Mouse (Mus musculus): ENCODE results near the gene Notch2.

Notch2 gene

DNA sequence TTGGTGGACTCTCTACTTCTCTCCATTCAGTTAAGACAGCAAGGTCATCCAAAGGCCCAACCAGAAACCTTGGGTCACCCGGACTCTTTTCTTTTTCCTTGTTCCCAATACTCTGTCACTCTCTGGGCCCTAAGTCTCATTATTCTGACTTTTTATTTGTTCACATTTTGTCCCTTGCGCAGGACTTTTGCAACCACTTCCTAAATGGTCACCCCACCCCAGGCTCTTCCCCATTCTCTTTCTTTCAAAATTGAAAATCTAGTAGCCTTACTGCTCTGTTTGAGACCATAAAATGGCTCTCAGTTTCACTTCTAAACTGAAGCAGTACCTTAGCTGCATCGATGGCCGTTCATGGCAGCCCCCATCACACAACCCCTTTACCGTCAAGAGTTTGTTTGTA lies 18.5 kb upstream of the Notch2 start:
- DNase-seq (ENCODE audit: low spot score), result no peak

DNA sequence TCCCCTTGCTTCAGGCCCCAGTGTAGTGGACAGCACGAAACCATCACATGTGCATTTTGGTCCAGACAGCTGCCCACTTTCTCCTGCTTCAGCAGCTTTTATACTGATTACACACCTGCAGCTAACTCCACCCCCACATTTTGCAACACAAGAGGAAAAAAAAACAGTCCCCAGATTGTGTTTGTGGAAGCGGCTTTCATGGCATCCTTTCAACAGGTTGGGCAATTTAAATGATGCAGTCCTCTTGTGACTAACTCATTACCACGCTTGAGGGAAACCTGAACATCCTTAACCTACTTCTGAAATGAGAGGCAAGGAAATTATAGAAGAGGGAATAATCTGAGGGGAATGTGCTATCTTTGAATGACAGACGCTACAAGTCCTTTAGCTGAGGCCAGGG lies 15.0 kb upstream of the Notch2 start:
- DNase-seq (ENCODE audit: low spot score), result no peak

GRCm38 (mm10) chr3:98003558-98003957 lies 9.8 kb upstream of the Notch2 start:
- DNase-seq (ENCODE audit: low spot score), result no peak

GRCm38 (mm10) chr3:98004231-98004630 lies 9.1 kb upstream of the Notch2 start:
- DNase-seq (ENCODE audit: low spot score), result no peak

DNA sequence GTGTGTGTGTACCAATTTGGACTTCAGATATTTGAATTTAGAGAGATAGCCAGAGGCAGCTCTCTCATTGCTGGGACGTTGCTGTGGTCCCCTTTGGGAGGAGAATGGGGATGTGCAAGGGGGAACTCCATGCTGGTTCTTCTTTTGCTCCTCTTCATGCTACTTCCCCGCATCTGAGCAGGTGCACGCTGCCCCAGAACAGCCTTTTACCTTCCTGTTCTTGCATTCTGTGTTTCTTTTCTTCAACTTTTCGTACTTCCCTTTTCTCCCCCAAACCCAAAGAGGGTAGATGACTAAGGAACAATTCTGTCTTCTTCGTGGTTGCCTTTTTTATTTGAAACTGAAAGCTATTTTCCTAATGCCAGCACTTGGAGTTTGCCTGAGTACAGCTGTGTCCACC lies 8.0 kb upstream of the Notch2 start:
- DNase-seq (ENCODE audit: low spot score), result no peak

DNA sequence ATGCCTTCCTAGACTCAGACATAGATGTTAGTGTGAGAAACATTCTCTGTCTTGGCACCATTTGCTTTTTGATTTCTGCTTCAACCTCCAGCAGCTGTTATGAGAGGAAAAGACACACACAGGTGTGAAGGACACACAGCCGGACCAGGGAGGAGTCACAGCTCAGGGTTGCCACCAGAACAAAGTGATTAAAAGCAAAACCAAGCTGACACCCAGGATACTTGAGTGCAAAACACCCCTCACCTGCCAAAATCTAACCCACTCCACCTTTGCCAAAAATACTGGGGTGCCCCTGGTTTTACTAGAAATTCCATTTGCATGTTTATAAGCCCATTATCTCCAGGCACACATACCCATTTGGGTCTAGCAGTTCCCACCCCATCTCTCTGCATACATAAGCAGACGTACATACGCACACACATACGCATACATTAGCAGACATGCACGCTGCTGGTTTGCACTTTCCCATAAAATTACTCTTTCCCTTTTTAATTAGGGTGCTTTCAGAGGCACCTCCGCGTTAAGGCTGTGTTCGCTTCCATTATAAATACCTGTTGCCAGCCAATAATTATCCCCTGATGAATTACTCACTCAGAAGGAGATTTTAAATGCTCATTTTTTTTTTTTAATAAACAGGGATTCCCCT lies 7.2 kb upstream of the Notch2 start:
- DNase-seq (ENCODE audit: low spot score), result no peak

DNA sequence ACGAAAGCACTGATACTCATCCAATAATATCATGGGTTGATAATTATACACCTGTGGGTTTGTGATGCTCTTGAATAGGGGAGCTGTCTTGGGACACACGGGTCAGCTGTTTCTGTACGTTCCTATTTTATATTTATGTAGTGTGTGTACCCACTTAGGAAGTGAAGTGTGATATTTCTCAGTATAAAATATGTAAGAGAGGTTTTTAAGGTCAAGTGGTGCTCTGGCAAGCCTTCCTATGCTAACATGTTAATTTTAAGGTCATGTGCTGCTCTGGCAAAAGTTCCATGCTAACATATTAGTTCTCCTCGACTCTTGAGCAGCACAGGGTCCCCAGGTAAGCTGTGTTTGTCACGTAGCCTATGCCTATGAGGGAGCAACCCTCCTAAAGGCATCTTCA lies 6.4 kb upstream of the Notch2 start:
- no peak for DNase-seq (ENCODE audit: low spot score)

GRCm38 (mm10) chr3:98008143-98008542 lies 5.2 kb upstream of the Notch2 start:
- DNase-seq (ENCODE audit: low spot score), result no peak

- no peak for DNase-seq (ENCODE audit: low spot score)
These were observed 4.0 kb upstream of the Notch2 start for GRCm38 (mm10) chr3:98009190-98009840.

- no peak for DNase-seq (ENCODE audit: low spot score)
These were observed 284 bp upstream of the Notch2 start for GRCm38 (mm10) chr3:98013086-98013400.

DNA sequence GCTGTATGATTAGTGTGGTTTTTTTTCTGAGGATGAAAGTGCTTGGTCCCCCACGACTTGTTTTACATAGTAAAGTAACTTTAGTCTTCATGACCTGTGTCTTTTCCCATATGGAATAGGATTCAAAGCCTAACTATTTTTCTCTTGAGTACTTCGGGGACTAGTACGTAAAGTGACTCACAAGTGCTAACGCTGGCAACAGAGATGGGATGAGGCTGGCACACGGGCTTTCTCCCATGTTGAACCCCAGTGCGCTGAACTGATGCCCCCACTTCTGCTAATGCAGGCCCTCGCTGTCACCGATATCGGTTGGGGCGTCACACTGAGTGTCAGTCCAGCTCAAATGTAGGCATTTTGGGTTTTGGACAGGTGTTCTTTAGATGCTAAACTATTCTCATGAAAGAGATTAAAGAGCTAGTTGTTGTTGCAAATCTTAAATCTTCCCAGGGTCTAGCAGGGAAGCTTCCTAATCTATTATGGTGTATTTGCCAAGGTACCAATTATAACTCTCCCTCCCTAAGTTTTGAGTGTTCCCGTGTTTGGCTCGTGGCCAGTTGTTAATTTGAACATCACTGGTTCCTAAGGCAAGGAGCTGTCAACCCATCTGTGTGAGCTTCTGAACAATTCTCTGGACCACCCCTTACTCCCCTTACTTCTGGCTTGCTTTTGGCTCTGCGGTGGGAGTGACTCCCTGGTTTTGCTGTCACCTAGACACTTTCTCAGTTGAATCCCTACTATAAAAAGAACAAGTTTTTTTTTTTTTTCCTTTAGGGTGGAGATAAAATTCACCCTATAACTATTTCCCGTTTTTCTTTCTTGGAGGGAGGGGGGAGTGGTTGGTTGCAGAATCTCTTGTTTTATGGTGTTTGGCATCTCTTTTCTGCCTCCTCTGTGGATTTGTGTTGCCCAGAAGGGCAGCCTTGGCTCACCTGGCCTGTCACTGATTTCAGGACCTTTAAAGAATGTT lies 2.2 kb downstream of the Notch2 start:
- DNase-seq (ENCODE audit: low spot score), result no peak

DNA sequence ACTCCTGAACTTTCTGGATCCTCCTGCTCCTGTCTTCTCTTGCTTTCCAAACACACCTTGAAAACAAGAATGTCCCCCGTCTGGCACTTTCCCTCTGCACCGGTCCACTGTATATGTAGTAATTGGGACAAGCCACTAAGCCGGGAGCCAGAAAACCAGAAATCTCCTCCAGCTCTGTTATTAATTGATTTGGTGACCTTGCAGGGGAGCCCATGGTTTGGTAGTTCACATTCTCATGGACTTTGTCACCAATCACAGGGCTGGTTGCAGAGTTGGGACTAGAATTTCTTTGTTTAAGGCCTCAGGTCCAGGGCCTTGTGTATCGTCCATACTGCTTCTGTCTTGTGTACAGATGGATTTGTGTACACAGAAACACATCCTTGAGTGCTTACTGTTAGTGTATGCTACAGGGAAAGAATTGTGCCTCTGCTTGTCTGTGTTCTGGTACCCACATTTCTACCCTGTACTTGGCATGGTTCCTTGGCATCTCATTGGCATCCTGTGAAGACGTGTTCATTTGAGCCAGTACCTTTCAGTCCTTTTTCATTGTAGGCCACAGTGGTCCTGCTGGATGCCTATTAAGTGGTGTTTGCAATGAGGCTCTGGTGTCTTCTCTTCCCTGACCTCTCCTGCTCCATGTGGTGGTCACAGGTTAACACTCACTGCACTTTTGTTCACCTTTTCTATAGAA lies 3.7 kb downstream of the Notch2 start:
- no peak for DNase-seq (ENCODE audit: low spot score)

GRCm38 (mm10) chr3:98018187-98018586 lies 4.9 kb downstream of the Notch2 start:
- no peak for DNase-seq (ENCODE audit: low spot score)

- no peak for DNase-seq (ENCODE audit: low spot score)
These were observed 7.3 kb downstream of the Notch2 start for GRCm38 (mm10) chr3:98020431-98021229.

DNA sequence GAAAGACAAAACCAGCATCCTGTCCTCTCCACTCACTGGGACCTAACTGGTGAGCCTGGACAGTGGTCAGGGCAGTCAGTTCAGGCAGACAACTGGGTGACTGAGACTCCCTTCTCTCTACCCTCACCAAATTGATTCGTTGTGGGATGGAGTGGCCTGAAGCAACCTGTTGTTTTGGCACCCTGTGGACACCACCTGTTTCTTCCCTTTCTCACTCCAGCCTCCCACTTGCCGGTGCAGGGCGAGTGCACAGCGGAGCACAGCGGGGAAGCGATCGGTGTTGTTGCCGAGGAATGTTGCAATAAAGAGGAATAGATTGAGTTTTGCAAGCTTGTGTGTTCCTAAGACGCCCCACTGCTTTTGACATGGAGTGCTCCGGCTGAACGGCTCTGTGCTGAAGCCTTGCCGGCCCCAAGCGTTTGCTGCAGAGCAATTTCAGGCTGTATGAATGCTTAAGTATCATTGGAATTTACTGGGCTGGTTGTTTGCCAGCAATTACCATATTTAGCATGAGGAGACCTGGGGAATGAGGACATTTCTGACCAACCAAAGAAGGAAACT lies 11.0 kb downstream of the Notch2 start:
- peak; percentile 43 for DNase-seq (ENCODE audit: low spot score)

DNA sequence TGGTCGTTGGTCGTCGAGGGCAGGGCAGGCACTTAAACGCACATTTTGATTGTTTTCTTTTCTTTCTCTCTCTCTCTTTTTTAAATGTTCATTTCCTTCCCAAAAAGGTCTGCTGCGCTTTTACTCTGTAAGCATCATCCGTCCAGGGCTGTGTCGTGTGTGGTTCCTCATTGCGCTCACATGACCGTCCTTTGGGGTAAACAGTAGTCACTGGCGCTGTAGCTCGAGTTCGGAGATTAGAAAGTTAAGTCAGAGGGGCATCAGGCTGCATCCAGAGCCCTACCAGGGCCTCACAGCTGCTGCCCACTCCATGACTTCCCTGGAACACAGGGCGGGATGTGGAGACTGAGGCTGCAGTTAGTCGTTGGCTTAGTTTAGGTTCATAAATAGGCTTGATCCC lies 12.2 kb downstream of the Notch2 start:
- no peak for DNase-seq (ENCODE audit: low spot score)

- DNase-seq (ENCODE audit: low spot score), result no peak
These were observed 12.9 kb downstream of the Notch2 start for GRCm38 (mm10) chr3:98025921-98026880.

- no peak for DNase-seq (ENCODE audit: low spot score)
These were observed 14.0 kb downstream of the Notch2 start for GRCm38 (mm10) chr3:98027371-98027774.

DNA sequence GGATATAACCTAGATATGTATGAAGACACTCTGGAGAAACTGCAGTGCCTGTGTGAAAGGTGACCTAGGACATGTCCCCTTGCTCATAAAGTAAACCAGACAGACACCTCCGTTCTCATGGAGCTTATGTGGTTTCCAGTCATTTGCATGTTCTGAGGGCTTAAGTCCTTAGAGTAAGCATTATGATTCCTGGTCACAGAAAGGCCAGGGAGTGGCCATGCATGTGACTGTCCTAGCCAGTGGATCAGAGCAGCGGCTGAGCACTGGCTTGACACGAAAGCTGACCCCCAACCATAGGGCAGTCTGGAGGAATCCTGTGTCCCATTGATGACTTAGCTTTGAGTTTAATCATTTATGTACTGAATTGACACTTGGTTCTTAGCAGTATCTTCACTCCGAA lies 14.7 kb downstream of the Notch2 start:
- DNase-seq (ENCODE audit: low spot score), result no peak

GRCm38 (mm10) chr3:98028936-98029335 lies 15.6 kb downstream of the Notch2 start:
- DNase-seq (ENCODE audit: low spot score), result no peak

All from ovary, adult 18-20 months (tissue).